Mouse (Mus musculus) midbrain, embryonic 13.5 days (tissue): ENCODE measurements around the gene Mast4. TPM values are rescaled to one million over a fixed set of nuclear protein-coding genes. Genes with fewer than 3 reads are reported as not detected.

ENCODE experiments used
- ATAC-seq: fragments of 200-750 bp; cut with Nextera tagmentation; 2 replicates; pipeline ENCODE4 v1.8.0; 2017; ENCODE audit warnings: mild to moderate bottlenecking, moderate TSS enrichment, moderate library complexity
- H3K27ac ChIP-seq: fragments of 300-500 bp; sonication (generic); 2 replicates; pipeline ENCODE4 v1.5.1; 2015; ENCODE audit warnings: inconsistent platforms, mild to moderate bottlenecking, moderate library complexity
- H3K27me3 ChIP-seq: fragments of 300-500 bp; sonication (generic); 2 replicates; pipeline ENCODE4 v1.6.1; 2015; ENCODE audit warnings: mild to moderate bottlenecking, inconsistent platforms
- H3K36me3 ChIP-seq: fragments of 300-500 bp; sonication (generic); 2 replicates; pipeline ENCODE4 v1.6.1; 2015; ENCODE audit warnings: mild to moderate bottlenecking, inconsistent platforms
- H3K4me1 ChIP-seq: fragments of 300-500 bp; sonication (generic); replicated peaks from 2 replicates; pipeline ENCODE4 v1.6.1; 2015; ENCODE audit warnings: inconsistent platforms
- H3K4me2 ChIP-seq: fragments of 300-500 bp; sonication (generic); replicated peaks from 2 replicates; pipeline ENCODE4 v1.6.1; 2015; ENCODE audit warnings: moderate library complexity, mild to moderate bottlenecking, inconsistent platforms
- H3K4me3 ChIP-seq: fragments of 300-500 bp; sonication (generic); replicated peaks from 2 replicates; pipeline ENCODE4 v1.5.1; 2015; ENCODE audit warnings: mild to moderate bottlenecking, inconsistent platforms
- H3K9ac ChIP-seq: fragments of 300-500 bp; sonication (generic); replicated peaks from 2 replicates; pipeline ENCODE4 v1.6.1; 2015; ENCODE audit warnings: mild to moderate bottlenecking, inconsistent platforms
- H3K9me3 ChIP-seq: fragments of 300-500 bp; sonication (generic); 2 replicates; pipeline ENCODE4 v1.6.1; 2016; ENCODE audit warnings: mild to moderate bottlenecking, inconsistent platforms
- WGBS: fragments of 180-500 bp; shearing (Covaris S2); methylation state at CpG from one replicate; pipeline ENCODE4 v1.1.7; 2015; 5-methylcytosine and 5-hydroxymethylcytosine counted together
- polyA plus RNA-seq: library from polyadenylated mRNA; unstranded; fragments of >200 nt; fragmentation: Nextera tagmentation; extraction: Ambion mirVana; gene quantifications from 2 replicates; pipeline ENCODE4 v1.2.1, GENCODE M21; 2015

Gene Mast4
- polyA plus RNA-seq, 1 experiment from 2014 or later = 33.4 TPM

DNA sequence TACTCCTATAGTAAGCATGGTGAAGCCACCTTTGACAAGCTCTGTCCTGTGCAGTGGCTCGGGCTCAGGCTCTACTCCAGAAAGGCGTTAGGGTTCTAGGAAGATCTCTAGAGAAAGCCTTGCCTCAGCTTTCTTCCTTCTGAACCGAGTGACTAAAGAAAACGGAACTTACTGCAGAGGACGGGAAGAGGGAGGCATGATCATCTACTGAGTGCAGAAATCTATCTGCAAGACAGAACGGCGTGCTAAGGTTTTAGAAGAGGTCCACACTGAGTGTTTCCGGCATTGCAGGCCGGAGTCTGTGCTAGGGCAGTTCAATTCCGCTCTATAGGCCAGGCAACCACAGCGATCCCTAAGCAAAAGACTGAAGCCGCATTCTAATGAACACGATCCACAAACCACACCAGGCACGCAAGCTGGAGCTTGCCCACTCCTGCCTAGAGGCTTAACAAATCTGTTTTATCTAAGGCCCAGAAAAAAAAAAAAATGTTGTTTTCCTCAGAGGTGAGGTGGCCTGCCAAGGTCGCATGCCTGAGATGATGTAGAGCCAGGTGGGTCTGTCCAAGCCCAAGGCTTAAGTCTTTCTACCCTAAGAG is 445.3 kb downstream of the Mast4 start:
- ATAC-seq = no peak; the same call in 1 of the 2 replicates
- no peak overlapping the region for H3K4me3 ChIP-seq
- H3K9ac ChIP-seq = no peak overlapping the region
- H3K4me1 ChIP-seq = peaks cover 24% of the 10 kb centered on the region
- H3K9me3 ChIP-seq = no peaks in the 10 kb centered on the region
- no peaks in the 10 kb centered on the region for H3K36me3 ChIP-seq
- no peak overlapping the region for H3K4me2 ChIP-seq
- no peak overlapping the region for H3K27ac ChIP-seq
- no peaks in the 10 kb centered on the region for H3K27me3 ChIP-seq
- 83% methylated on average over 15 of the region's 15 CpGs for WGBS

DNA sequence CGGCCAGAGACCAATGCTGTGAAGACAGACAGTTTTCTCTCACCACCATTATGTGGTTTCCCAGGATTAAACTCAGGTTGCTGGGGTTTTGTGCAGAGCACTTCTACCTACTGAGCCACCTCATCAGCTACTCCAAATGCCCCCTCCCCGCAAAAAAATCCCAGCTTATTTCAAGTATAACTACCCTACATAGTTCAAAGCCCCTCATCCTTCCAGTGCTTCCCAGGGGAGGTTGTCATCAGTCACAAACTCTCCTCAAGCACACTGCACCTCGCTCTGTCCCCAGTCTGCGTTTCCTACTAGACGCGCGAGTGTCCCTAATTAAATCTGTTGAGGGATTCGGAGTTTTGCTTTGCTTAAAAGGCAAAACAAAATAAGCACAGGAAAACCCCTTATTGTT is 446.1 kb downstream of the Mast4 start:
- H3K27me3 ChIP-seq = no peaks in the 10 kb centered on the region
- H3K4me3 ChIP-seq = no peak overlapping the region
- H3K9ac ChIP-seq = no peak overlapping the region
- 69% methylated on average over 8 of the region's 8 CpGs for WGBS
- H3K36me3 ChIP-seq = no peaks in the 10 kb centered on the region
- no peaks in the 10 kb centered on the region for H3K9me3 ChIP-seq
- ATAC-seq = 0 out of 2 replicates have a peak, but pooled peaks have one; percentile 30
- peaks cover 17% of the 10 kb centered on the region for H3K4me1 ChIP-seq
- no peak overlapping the region for H3K4me2 ChIP-seq
- H3K27ac ChIP-seq = no peak overlapping the region

DNA sequence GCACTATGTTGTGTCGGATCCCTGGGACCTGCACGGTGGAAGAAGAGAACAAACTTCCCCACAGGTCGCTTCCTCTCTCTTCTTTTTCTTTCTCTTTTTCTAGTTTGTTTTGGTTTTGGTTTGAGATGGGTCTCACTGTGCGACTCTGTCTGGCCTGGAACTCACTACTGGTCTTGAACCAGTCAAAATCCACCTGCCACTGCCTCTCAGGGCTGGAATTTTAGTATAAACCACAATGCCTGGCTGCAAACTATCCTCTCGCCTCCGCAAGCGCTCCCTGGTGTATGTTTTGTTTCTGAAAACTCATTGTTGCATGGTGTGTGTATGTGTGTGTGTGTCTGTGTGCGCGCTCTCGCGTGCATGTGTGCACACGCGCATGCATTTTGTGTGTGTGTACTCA is 446.8 kb downstream of the Mast4 start:
- no peak for ATAC-seq
- 95% methylated on average over 13 of the region's 13 CpGs for WGBS

DNA sequence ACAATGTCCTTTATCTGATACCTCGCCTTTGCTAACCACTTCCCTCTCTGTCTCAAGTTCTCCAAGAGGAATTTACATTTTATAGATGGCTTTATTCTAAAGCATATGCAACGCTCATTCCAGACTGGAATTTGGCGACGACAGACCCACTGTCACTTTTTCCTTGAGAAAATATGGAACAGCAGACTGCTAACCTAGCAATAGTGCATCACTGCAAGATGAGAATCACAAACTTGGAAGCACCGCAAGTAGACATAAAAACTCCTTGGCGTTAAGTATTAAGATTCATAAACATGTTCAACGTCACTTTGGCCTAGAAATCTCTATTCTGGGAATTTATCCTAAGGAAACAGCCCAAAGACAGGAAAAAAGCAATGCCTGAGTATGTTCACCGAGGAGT is 447.5 kb downstream of the Mast4 start:
- H3K9ac ChIP-seq = no peak overlapping the region
- no peaks in the 10 kb centered on the region for H3K27me3 ChIP-seq
- no peak overlapping the region for H3K4me2 ChIP-seq
- ATAC-seq = no peak
- H3K4me3 ChIP-seq = no peak overlapping the region
- WGBS = 74% methylated on average over 8 of the region's 8 CpGs
- H3K27ac ChIP-seq = no peak overlapping the region
- H3K9me3 ChIP-seq = no peaks in the 10 kb centered on the region
- no peaks in the 10 kb centered on the region for H3K36me3 ChIP-seq
- H3K4me1 ChIP-seq = peaks cover 16% of the 10 kb centered on the region; the same call in 1 of the 2 replicates

More for the DNA sequence above, 446.8 kb downstream of the Mast4 start:
- Histone ChIP-seq H3K9ac (no peak overlapping the region), H3K36me3 (no peaks in the 10 kb centered on the region), H3K27ac (no peak overlapping the region), H3K4me2 (no peak overlapping the region), H3K9me3 (no peaks in the 10 kb centered on the region), H3K4me1 (peaks cover 16% of the 10 kb centered on the region; the same call in 1 of the 2 replicates), H3K27me3 (no peaks in the 10 kb centered on the region), H3K4me3 (no peak overlapping the region)

DNA sequence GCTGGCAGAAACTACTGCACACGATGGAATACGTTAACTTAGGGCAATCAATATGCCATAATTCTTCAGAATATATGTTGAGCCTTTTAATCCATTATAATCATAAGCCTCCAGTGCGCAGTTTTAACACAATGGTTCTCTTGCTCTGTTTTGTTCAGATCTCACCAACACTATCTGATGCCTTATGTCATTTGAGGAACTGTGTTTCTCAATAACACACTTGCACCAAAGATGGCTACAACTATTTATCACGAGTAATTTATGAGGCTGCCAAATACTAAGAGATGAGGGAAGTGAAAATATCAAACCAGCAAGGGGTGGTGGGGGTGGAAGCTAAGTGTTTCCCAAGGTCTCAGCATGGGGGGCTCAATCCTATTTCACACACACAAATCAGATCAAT is 448.1 kb downstream of the Mast4 start:
- ATAC-seq = no peak
- Histone ChIP-seq H3K9me3 (no peaks in the 10 kb centered on the region), H3K27ac (no peak overlapping the region), H3K9ac (no peak overlapping the region), H3K4me1 (peaks cover 16% of the 10 kb centered on the region; the same call in 1 of the 2 replicates), H3K36me3 (no peaks in the 10 kb centered on the region), H3K4me3 (no peak overlapping the region), H3K4me2 (no peak overlapping the region), H3K27me3 (no peaks in the 10 kb centered on the region)
- 54% methylated on average over 4 of the region's 4 CpGs for WGBS

DNA sequence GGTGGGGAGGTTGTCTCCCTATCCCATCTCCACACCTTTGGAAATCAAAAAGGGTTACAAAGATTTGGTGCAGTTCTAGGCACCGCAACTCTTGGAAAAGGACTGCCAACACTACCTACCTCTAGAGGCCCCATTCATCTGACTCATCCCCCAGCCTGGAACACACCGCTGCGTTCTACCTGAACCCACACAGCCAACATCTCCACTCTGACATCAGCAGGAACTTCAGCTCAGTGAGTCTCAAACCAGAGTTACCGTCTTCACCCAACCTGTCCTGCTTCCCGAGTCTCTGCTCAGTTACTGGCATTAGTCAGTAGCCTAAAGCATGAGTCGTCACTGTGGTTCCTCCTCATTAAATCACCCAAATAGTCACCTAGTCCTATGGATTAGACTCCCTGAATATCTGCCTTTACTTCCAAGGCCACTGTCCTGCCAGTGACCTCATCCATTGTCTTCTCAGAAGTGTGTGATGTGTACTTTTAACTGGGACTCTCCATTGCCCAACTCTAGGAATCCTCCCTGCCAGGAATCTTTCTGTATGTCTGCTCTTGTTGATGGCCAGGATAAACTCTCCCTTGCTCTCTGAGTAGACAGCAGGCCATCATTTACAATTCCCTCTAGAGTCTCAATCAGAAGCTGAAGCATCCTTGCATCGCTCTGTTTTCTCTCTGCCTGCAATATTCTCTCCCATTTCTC is 453.8 kb downstream of the Mast4 start:
- Histone ChIP-seq H3K27ac (no peak overlapping the region), H3K9me3 (no peaks in the 10 kb centered on the region), H3K36me3 (no peaks in the 10 kb centered on the region), H3K27me3 (no peaks in the 10 kb centered on the region), H3K4me3 (no peak overlapping the region), H3K4me2 (no peak overlapping the region), H3K9ac (no peak overlapping the region), H3K4me1 (peaks cover 17% of the 10 kb centered on the region)
- ATAC-seq = no peak
- 93% methylated on average over 7 of the region's 7 CpGs for WGBS

DNA sequence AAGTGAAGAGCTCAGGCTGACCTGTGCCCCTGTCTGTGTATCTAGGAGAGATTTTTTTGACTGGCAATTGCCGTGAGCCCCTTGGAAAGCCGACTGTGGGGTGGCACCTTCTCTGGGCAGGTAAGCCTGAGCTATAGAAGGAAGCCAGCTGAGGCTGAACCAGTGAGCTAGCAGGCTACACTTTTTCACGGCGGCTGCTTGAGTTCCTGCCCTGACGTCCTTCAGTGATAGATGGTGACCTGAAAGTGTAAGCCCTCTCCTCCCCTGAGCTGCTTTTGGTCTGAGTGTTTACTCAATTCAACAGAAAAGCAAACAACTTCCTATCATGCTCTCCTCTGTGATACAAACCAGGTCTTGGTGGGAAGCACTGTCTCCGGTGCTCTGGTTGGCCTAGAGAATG is 455.7 kb downstream of the Mast4 start:
- WGBS = 74% methylated on average over 6 of the region's 6 CpGs
- Histone ChIP-seq H3K9me3 (no peaks in the 10 kb centered on the region), H3K27me3 (no peaks in the 10 kb centered on the region), H3K36me3 (no peaks in the 10 kb centered on the region), H3K27ac (no peak overlapping the region), H3K4me3 (no peak overlapping the region), H3K9ac (no peak overlapping the region), H3K4me1 (peaks cover 24% of the 10 kb centered on the region), H3K4me2 (no peak overlapping the region)
- ATAC-seq = no peak

DNA sequence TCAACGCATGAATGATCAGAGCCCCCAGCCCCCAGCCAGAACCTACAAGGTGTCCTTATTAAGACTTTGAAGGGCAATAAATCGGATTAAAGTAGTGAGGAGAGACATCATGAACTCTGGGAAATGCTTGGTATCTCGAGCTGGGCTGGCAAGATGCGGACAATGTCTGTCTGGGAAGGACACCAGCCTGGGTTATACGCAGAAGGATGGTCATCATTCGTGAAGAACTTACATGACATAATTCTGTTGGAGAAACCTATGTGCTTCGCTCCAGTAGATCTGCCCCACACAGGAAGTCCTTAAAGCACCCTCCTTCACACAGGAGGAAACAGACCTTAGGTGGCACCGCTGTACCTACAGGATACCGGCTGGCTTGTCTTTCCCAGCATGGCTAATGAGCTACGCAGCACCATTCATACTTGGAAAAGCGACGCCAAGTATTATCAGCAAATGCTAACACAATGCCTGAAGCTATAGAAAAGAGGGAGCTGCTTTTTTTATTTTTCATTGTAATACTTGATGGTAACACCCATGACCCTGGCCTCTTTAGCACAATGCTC is 456.5 kb downstream of the Mast4 start:
- Histone ChIP-seq H3K27me3 (no peaks in the 10 kb centered on the region), H3K4me2 (no peak overlapping the region), H3K36me3 (no peaks in the 10 kb centered on the region), H3K9ac (no peak overlapping the region), H3K27ac (no peak overlapping the region), H3K4me3 (no peak overlapping the region), H3K9me3 (no peaks in the 10 kb centered on the region), H3K4me1 (peaks cover 24% of the 10 kb centered on the region)
- WGBS = 65% methylated on average over 12 of the region's 12 CpGs
- 0 out of 2 replicates have a peak, but pooled peaks have one; percentile 34 for ATAC-seq

DNA sequence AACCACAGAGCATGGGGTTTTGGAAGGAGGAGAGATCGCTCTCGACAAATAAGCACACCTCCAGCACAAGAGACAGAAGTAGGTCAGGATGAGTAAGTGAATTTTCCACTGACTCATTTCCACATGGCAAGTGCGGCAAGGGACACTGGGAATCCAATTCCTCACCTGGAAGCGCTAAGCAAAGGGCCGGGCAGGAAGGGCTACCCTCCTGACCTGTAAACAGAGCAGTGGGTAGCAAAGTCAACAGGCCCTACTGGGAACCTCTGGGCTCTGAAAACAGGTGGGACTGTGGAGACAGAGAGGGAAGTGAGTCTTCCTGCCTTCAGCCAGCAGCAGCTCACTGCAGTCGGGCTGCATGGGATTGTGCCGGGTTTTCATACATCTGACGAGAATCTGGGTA is 457.1 kb downstream of the Mast4 start:
- Histone ChIP-seq H3K4me3 (no peak overlapping the region), H3K4me2 (no peak overlapping the region), H3K9me3 (no peaks in the 10 kb centered on the region), H3K36me3 (no peaks in the 10 kb centered on the region), H3K27ac (no peak overlapping the region), H3K27me3 (no peaks in the 10 kb centered on the region), H3K4me1 (peaks cover 27% of the 10 kb centered on the region), H3K9ac (no peak overlapping the region)
- ATAC-seq = no peak
- WGBS = 78% methylated on average over 8 of the region's 8 CpGs

DNA sequence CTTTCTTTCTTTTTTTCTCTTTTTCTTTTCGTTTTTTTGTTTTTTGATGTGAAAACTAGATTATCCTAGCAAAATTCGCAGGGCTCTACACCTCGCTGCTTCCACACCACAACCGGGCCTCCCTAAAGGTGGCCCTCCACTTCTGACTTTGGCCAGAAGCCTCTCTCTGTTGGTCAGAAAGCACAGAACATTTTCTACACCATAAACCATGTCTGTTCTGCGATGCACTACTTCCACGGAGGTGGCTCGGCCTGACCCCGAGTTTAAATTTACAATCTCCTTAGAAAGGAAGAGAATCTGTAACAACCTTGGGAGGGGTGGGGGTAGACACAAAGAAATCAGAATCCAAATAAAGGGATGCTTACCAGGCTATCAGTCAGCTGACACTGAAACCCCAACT is 458.8 kb downstream of the Mast4 start:
- H3K4me3 ChIP-seq = no peak overlapping the region
- no peak overlapping the region for H3K27ac ChIP-seq
- no peak overlapping the region for H3K4me2 ChIP-seq
- H3K27me3 ChIP-seq = no peaks in the 10 kb centered on the region
- WGBS = 59% methylated on average over 8 of the region's 8 CpGs
- H3K36me3 ChIP-seq = no peaks in the 10 kb centered on the region
- peaks cover 29% of the 10 kb centered on the region for H3K4me1 ChIP-seq
- H3K9me3 ChIP-seq = no peaks in the 10 kb centered on the region
- ATAC-seq = no peak
- no peak overlapping the region for H3K9ac ChIP-seq

DNA sequence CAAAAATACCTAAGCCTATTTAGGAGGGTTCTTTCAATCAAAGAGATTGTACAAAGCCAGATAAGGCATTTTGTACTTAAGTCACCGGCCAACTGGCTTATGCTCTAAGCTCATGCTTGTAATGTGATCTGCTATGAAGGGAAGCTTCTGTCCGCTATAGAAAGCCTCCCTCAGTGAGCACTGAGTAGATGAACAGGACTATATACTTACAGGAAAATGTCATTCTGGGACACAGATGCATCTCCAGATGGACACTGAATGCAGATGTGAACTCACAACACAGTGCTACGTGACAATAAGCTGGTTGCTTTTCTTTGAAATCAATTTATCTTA is 459.2 kb downstream of the Mast4 start:
- Histone ChIP-seq H3K9me3 (no peaks in the 10 kb centered on the region), H3K27me3 (no peaks in the 10 kb centered on the region), H3K4me3 (no peak overlapping the region), H3K27ac (no peak overlapping the region), H3K9ac (no peak overlapping the region), H3K4me1 (peaks cover 29% of the 10 kb centered on the region), H3K4me2 (no peak overlapping the region), H3K36me3 (no peaks in the 10 kb centered on the region)
- 42% methylated on average over 3 of the region's 3 CpGs for WGBS
- ATAC-seq = no peak

DNA sequence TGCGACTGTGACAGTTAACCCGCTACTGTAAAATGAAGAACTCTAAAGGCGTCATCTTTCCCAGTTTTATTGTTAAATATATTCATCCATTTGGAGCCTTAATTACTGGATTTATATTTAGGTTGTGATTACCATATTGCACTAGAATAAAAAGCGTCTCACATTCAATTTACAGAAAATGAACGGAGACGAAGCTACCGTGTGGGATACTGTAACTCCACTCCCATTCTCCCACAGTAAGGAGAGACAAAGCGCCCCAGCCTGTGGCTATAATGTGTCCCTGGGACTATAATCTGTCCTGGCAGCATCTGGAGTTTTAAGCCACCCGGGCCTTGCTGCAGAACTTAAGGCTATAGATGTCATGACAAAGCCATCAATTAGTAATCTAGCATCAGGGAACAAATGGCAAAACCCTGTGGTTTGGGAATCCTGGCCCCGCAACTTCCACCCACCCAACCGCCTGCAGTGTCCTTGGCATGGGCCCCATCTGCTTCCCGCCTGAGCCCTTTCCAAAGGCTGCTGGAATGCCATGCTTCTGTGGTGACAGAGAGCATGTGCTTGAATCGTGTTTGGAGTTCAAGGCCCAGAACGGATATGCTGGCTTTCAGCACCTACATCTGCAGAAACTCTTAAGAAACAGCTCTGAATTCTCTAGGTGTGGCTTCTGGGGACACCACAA is 459.7 kb downstream of the Mast4 start:
- H3K4me1 ChIP-seq = peaks cover 29% of the 10 kb centered on the region
- no peak overlapping the region for H3K4me2 ChIP-seq
- no peaks in the 10 kb centered on the region for H3K27me3 ChIP-seq
- H3K9ac ChIP-seq = no peak overlapping the region
- H3K27ac ChIP-seq = no peak overlapping the region
- no peaks in the 10 kb centered on the region for H3K9me3 ChIP-seq
- 68% methylated on average over 14 of the region's 14 CpGs for WGBS
- H3K4me3 ChIP-seq = no peak overlapping the region
- peak; percentile 60; the same call in 1 of the 2 replicates for ATAC-seq
- no peaks in the 10 kb centered on the region for H3K36me3 ChIP-seq
